Mouse (Mus musculus) ES-E14 (cell line): ENCODE data around the gene Syn2. TPM values are rescaled to one million over a fixed set of nuclear protein-coding genes. Genes with fewer than 3 reads are reported as not detected.

ENCODE experiments used
- DNase-seq: peaks from one replicate; pipeline ENCODE4 v3.0.0-alpha.2; 2013; ENCODE audit warnings: low read depth, low spot score
- H3K27ac ChIP-seq: 2 replicates; pipeline ENCODE4 v1.5.1; 2012; ENCODE audit warnings: low read depth, mild to moderate bottlenecking, low read length, moderate library complexity, mixed read lengths; ENCODE audit not compliant: poor library complexity, insufficient read depth, severe bottlenecking
- H3K36me3 ChIP-seq: 2 replicates; pipeline ENCODE4 v1.6.1; 2012; ENCODE audit warnings: mild to moderate bottlenecking, low read length, moderate library complexity, mixed read lengths; ENCODE audit not compliant: control insufficient read depth, poor library complexity, insufficient read depth, severe bottlenecking
- H3K4me1 ChIP-seq, 2 experiments: fragments of 150-350 bp in 1 of 2; sonication (generic) in 1 of 2; 2 replicates each; pipeline ENCODE4 v1.6.1; 2012; ENCODE audit warnings: low read length in 2 of 2, mild to moderate bottlenecking in 1 of 2, mixed read lengths in 1 of 2; ENCODE audit not compliant: control insufficient read depth in 2 of 2, insufficient read depth in 2 of 2, poor library complexity in 1 of 2
- H3K4me3 ChIP-seq, 2 experiments: fragments of 150-350 bp in 1 of 2; sonication (generic) in 1 of 2; 2 replicates each; pipeline ENCODE4 v1.5.1; 2012; ENCODE audit warnings: low read length in 2 of 2, low read depth in 1 of 2, mild to moderate bottlenecking in 1 of 2, mixed read lengths in 1 of 2; ENCODE audit not compliant: insufficient read depth in 1 of 2, poor library complexity in 1 of 2, severe bottlenecking in 1 of 2
- H3K9ac ChIP-seq: 2 replicates; pipeline ENCODE4 v1.6.1; 2012; ENCODE audit warnings: low read depth, mild to moderate bottlenecking, low read length, mixed read lengths; ENCODE audit not compliant: poor library complexity, insufficient read depth, severe bottlenecking
- H3K9me3 ChIP-seq: fragments of 150-350 bp; sonication (generic); 2 replicates; pipeline ENCODE4 v1.6.1; 2012; ENCODE audit warnings: low read depth, mild to moderate bottlenecking, low read length; ENCODE audit not compliant: control insufficient read depth, insufficient read depth
- CHD2 ChIP-seq: IDR thresholded peaks from 2 replicates; pipeline ENCODE4 v1.6.1; 2014; ENCODE audit warnings: mild to moderate bottlenecking, low read depth, low read length, inconsistent platforms
- HCFC1 ChIP-seq: IDR thresholded peaks from 2 replicates; pipeline ENCODE4 v1.6.1; 2012; ENCODE audit warnings: low read length, inconsistent platforms, borderline replicate concordance; ENCODE audit not compliant: insufficient read depth
- MAFK ChIP-seq: IDR thresholded peaks from 2 replicates; pipeline ENCODE4 v1.6.1; 2014; ENCODE audit warnings: mild to moderate bottlenecking, low read depth, low read length, inconsistent platforms; ENCODE audit not compliant: insufficient read depth
- ZC3H11A ChIP-seq: IDR thresholded peaks from 2 replicates; pipeline ENCODE4 v1.6.1; 2012; ENCODE audit warnings: low read depth, mild to moderate bottlenecking, inconsistent platforms, low read length, borderline replicate concordance
- ZNF384 ChIP-seq: IDR thresholded peaks from 2 replicates; pipeline ENCODE4 v1.6.1; 2012; ENCODE audit warnings: low read depth, low read length, inconsistent platforms
- in situ Hi-C, 2 experiments: fragments of 600-800 bp; cut with MboI; formaldehyde crosslinking; loops; one replicate each; pipeline ENCODE4 v1.15.1; 2025; ENCODE audit warnings: low sequenced_read_pairs in 2 of 2, inconsistent platforms in 1 of 2; ENCODE audit not compliant: unreplicated experiment in 2 of 2
- total RNA-seq: library from RNA; depleted of rRNA; stranded (reverse); fragments of 300-350 nt; gene quantifications from 2 replicates; pipeline ENCODE4 v1.2.3, GENCODE M21; 2012

The Syn2 gene
- total RNA-seq, 1 experiment: 0.04 TPM

DNA sequence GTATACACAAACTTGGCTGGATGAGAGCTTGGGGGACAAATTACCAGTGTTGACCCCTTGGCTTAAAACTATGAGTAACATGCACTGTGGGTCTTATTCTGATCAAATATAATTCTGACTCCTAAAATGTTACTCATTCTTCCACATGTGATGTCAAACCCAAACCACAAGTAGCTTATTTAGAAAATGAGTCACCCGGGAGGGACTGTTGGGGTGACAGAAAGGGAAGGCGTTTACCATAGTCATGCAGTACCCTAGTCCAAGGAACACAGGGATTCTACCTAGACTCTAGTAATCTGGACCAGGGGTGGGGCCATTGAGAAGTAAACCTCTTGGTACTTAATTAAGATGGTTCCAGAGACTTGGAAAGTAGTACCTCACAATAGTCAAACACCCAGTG is 149.5 kb downstream of the Syn2 start:
- Histone ChIP-seq H3K9ac (no peak overlapping the region), H3K4me1 (no peaks in the 10 kb centered on the region), H3K36me3 (no peaks in the 10 kb centered on the region), H3K4me3 (no peak overlapping the region), H3K9me3 (no peaks in the 10 kb centered on the region), H3K27ac (no peak overlapping the region)
- TF ChIP-seq CHD2 (no peak), MAFK (no peak), HCFC1 (no peak), ZNF384 (no peak), ZC3H11A (no peak)
- in situ Hi-C loops: no loop called here
- DNase-seq: no peak

DNA sequence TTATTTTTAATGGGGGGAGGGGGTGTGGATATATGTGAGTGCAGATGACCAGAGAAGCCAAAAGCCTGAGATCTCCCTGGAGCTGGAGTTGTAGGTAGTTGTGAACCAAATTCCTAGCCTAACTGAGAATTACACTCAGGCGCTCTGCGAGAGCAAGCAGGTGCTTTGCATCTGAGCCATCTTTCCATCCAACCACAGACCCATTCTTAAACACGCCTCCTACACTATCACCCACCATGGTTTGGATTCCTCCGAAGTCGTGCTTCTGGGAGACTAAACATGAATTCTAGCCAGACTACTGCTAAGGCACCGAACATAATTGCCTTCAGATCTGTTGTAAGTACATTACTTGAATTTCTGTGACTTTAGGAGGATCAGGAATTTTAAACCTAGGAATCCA is 151.7 kb downstream of the Syn2 start:
- no peaks in the 10 kb centered on the region for H3K4me1 ChIP-seq
- H3K36me3 ChIP-seq: no peaks in the 10 kb centered on the region
- no peak for TF ChIP-seq ZNF384
- TF ChIP-seq MAFK: no peak
- no peak for TF ChIP-seq CHD2
- TF ChIP-seq HCFC1: no peak
- H3K9ac ChIP-seq: no peak overlapping the region
- H3K27ac ChIP-seq: no peak overlapping the region
- DNase-seq: no peak
- H3K4me3 ChIP-seq: no peak overlapping the region
- no peaks in the 10 kb centered on the region for H3K9me3 ChIP-seq
- in situ Hi-C loops: no loop called here

DNA sequence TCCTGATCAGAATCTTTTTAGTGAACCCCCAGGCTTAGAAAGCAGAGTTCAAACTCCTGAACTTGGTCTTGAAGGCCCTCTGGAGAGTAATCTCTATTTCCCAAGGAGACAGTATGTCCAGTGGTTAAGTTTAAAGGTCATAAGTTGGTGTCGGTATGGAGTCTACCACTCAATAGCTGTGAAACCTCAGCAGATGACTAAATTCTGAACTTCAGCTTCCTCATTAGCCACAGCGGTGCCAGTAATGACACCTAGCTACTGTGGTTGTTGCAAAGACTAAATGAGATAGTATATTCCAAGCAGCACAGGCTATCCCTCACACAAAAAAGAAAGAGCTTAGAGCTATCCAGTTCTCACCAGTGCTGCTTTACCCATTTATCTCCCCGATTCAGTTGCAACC is 153.5 kb downstream of the Syn2 start:
- Histone ChIP-seq H3K4me3 (no peak overlapping the region), H3K9ac (no peak overlapping the region), H3K27ac (no peak overlapping the region), H3K36me3 (no peaks in the 10 kb centered on the region), H3K4me1 (no peaks in the 10 kb centered on the region), H3K9me3 (no peaks in the 10 kb centered on the region)
- DNase-seq: no peak
- in situ Hi-C loops: no loop called here
- TF ChIP-seq ZNF384 (no peak), MAFK (no peak), CHD2 (no peak), ZC3H11A (no peak), HCFC1 (no peak)

DNA sequence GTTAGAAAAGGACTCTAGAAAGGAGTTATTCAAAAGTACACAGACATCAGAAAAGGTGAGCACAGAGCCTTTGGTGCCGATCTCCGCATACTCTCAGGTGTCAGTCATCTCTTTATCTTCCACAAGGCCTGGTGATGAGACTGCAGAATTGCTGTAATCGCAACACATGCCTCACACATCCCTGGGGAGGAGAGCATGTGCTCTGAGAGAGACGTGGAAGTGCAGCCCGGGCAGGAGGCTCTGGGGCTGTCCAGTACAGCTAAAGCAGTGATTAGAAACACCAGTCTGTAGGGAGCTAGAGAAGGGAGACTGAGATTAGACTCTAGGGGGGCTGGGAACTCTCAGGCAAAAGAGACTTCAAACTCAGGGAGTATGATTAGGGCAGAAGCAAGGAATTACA is 155.9 kb downstream of the Syn2 start:
- H3K9me3 ChIP-seq: no peaks in the 10 kb centered on the region
- H3K4me3 ChIP-seq: no peak overlapping the region
- no peak overlapping the region for H3K27ac ChIP-seq
- no peak for TF ChIP-seq ZNF384
- no peak for TF ChIP-seq ZC3H11A
- no peak for TF ChIP-seq MAFK
- no peak for TF ChIP-seq HCFC1
- no peak for TF ChIP-seq CHD2
- no peaks in the 10 kb centered on the region for H3K36me3 ChIP-seq
- no peaks in the 10 kb centered on the region for H3K4me1 ChIP-seq
- no peak for DNase-seq
- H3K9ac ChIP-seq: no peak overlapping the region
- in situ Hi-C loops: no loop called here

DNA sequence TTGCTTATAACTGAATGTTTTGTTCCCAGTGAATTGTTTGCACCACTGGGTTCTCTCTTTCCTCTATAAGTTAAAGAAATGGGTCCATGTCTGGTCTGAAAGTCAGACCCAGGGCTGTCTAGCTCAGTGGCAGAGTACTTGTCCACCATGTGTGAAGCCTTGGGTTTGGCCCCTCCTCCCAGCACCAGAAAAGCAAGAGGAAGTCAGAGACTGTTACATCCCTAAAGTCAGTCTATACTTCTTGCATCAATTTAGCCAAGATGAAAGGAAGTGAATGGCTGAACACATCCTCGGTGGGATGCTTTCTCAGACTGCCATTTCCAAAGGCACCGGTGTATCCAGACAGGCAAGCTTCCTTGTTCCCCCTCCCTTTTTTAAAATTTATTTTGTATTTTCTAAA is 156.4 kb downstream of the Syn2 start:
- H3K4me3 ChIP-seq: no peak overlapping the region
- no peaks in the 10 kb centered on the region for H3K9me3 ChIP-seq
- no peak overlapping the region for H3K27ac ChIP-seq
- H3K36me3 ChIP-seq: no peaks in the 10 kb centered on the region
- no peaks in the 10 kb centered on the region for H3K4me1 ChIP-seq
- no peak overlapping the region for H3K9ac ChIP-seq
- DNase-seq: no peak
- TF ChIP-seq CHD2 (no peak), ZNF384 (no peak), ZC3H11A (no peak), HCFC1 (no peak), MAFK (no peak)
- in situ Hi-C loops: no loop called here
